Mouse (Mus musculus) heart, postnatal 0 days (tissue): ENCODE measurements at regions not wholly inside any gene's neighbourhood (a gene's known extent, or its start where the extent isn't known, plus 50 kb on each side); places are given as distances from the start of the nearest gene placed in this dataset.

ENCODE experiments used
- ATAC-seq: fragments of 200-750 bp; cut with Nextera tagmentation; 2 replicates; pipeline ENCODE4 v1.8.0; 2017; ENCODE audit warnings: low read depth, moderate number of reproducible peaks, moderate library complexity; ENCODE audit not compliant: insufficient read depth
- DNase-seq: peaks from one replicate; pipeline ENCODE4 v3.0.0-alpha.2; 2016; ENCODE audit warnings: low spot score
- H3K27ac ChIP-seq: fragments of 300-500 bp; sonication (generic); 2 replicates; pipeline ENCODE4 v1.5.1; 2014; ENCODE audit warnings: low read depth, mild to moderate bottlenecking
- H3K27me3 ChIP-seq: fragments of 300-500 bp; sonication (generic); 2 replicates; pipeline ENCODE4 v1.6.1; 2014; ENCODE audit warnings: low read length, mixed read lengths; ENCODE audit not compliant: control insufficient read depth, insufficient read depth
- H3K36me3 ChIP-seq: fragments of 300-500 bp; sonication (generic); replicated peaks from 2 replicates; pipeline ENCODE4 v1.6.1; 2014; ENCODE audit warnings: low read length, mixed read lengths; ENCODE audit not compliant: control insufficient read depth, insufficient read depth
- H3K4me1 ChIP-seq: fragments of 300-500 bp; sonication (generic); 2 replicates; pipeline ENCODE4 v1.6.1; 2014; ENCODE audit warnings: antibody characterized with exemption; ENCODE audit not compliant: control insufficient read depth, insufficient read depth
- H3K4me2 ChIP-seq: fragments of 300-500 bp; sonication (generic); 2 replicates; pipeline ENCODE4 v1.6.1; 2014; ENCODE audit warnings: low read depth, mild to moderate bottlenecking, low read length, moderate library complexity
- H3K4me3 ChIP-seq: fragments of 300-500 bp; sonication (generic); 2 replicates; pipeline ENCODE4 v1.5.1; 2014; ENCODE audit warnings: low read depth, low read length
- H3K9ac ChIP-seq: fragments of 300-500 bp; sonication (generic); replicated peaks from 2 replicates; pipeline ENCODE4 v1.6.1; 2014; ENCODE audit warnings: low read depth, low read length, mixed read lengths
- H3K9me3 ChIP-seq: fragments of 300-500 bp; sonication (generic); replicated peaks from 2 replicates; pipeline ENCODE4 v1.6.1; 2016; ENCODE audit warnings: low read length; ENCODE audit not compliant: control insufficient read depth
- CTCF ChIP-seq: IDR thresholded peaks from 2 replicates; pipeline ENCODE4 v1.5.1; 2016; ENCODE audit warnings: antibody characterized with exemption, control low read depth, low read depth
- EP300 ChIP-seq: IDR thresholded peaks from 2 replicates; pipeline ENCODE4 v1.6.1; 2016; ENCODE audit warnings: antibody characterized with exemption, low read depth
- WGBS: fragments of 180-500 bp; shearing (Covaris S2); extraction: QIAGEN DNeasy Blood & Tissue Kit; methylation state at CpG from one replicate; pipeline ENCODE4 v1.1.7; 2014; 5-methylcytosine and 5-hydroxymethylcytosine counted together

GRCm38 (mm10) chr14:120835758-120836157 is 75.3 kb upstream of the Ipo5 start:
- DNase-seq: no peak
- Histone ChIP-seq H3K27ac (no peak overlapping the region), H3K4me1 (peaks cover 8% of the 10 kb centered on the region; the same call in 1 of the 2 replicates), H3K9ac (no peak overlapping the region), H3K9me3 (no peaks in the 10 kb centered on the region), H3K4me2 (no peak overlapping the region), H3K27me3 (no peaks in the 10 kb centered on the region), H3K36me3 (no peaks in the 10 kb centered on the region), H3K4me3 (no peak overlapping the region)
- no peak for ATAC-seq
- TF ChIP-seq CTCF: peak; percentile 44
- no peak for TF ChIP-seq EP300
- WGBS: 60% methylated on average over 5 of the region's 5 CpGs

DNA sequence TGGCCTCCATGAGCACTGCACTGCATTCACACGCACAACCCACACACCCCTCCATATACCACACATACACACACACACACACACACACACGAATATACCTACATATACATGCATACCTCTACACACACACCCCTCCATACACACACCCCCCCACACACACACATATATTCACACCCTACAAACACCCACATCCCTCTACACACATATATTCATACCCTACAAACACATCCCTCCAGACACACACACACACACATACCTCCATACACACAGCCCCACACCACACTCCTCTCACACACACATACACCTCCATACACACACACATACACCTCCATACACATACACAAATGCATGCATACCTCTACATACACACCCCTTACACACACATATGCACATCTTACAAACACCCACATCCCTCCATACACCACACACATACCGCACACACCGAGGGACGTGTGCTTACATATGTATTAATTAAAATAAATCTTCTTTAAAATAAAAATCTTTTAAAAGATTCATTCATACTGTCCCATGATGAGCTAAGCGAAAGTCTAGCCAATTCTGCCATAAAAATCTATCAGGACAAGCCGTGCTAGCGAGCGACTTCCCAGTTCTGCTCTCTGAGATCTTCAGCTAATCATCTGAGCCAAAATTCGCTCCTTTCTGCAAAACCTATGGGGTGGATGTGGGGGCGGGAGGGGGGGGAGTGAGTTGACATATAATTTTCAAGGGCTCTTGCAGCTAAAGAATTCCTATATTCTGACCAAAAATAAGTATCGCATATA is 74.3 kb upstream of the Ipo5 start:
- Histone ChIP-seq H3K9me3 (no peaks in the 10 kb centered on the region), H3K27ac (no peak overlapping the region), H3K4me3 (no peak overlapping the region), H3K36me3 (no peaks in the 10 kb centered on the region), H3K9ac (no peak overlapping the region), H3K27me3 (no peaks in the 10 kb centered on the region), H3K4me2 (no peak overlapping the region), H3K4me1 (peaks cover 11% of the 10 kb centered on the region)
- WGBS: 85% methylated on average over 12 of the region's 12 CpGs
- DNase-seq (no peak), ATAC-seq (no peak)
- TF ChIP-seq CTCF (no peak), EP300 (no peak)

- Histone ChIP-seq H3K4me1 (peaks cover 3% of the 10 kb centered on the region), H3K36me3 (no peaks in the 10 kb centered on the region), H3K4me2 (no peak overlapping the region), H3K9me3 (no peaks in the 10 kb centered on the region), H3K9ac (no peak overlapping the region), H3K4me3 (no peak overlapping the region), H3K27ac (no peak overlapping the region), H3K27me3 (no peaks in the 10 kb centered on the region)
- TF ChIP-seq CTCF (no peak; the same call in 1 of the 2 replicates), EP300 (no peak)
- ATAC-seq (no peak), DNase-seq (no peak)
- 86% methylated on average over 6 of the region's 6 CpGs for WGBS
Observed at GRCm38 (mm10) chr14:120840900-120841299, 70.1 kb upstream of the Ipo5 start.

GRCm38 (mm10) chr14:120841311-120841710 is 69.7 kb upstream of the Ipo5 start:
- Histone ChIP-seq H3K4me3 (no peak overlapping the region), H3K4me2 (peak overlapping the region; percentile 16), H3K27ac (no peak overlapping the region; the same call in 1 of the 2 replicates), H3K27me3 (no peaks in the 10 kb centered on the region), H3K36me3 (no peaks in the 10 kb centered on the region), H3K9ac (no peak overlapping the region), H3K9me3 (no peaks in the 10 kb centered on the region), H3K4me1 (peaks cover 3% of the 10 kb centered on the region)
- no peak for ATAC-seq
- DNase-seq: no peak
- WGBS: 36% methylated on average over 6 of the region's 6 CpGs
- TF ChIP-seq CTCF (no peak), EP300 (no peak)

DNA sequence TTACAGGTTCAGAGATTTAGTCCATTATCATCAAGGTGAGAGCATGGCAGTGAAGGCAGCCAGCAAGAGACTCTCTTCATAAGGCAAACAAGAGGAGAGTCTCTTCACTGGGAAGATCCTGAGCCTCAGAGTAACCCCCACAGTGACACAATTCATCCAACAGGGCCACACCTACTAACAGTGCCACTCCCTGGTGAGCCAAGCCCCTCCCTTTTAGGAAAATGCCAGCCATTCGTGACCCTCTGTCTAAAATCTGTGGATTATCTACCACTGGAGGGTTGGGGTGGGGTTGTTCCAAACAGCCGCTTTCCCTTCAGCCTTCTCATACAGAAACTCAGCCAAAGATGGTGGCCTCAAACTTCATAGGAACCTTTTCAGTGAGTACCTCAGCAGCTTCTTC is 65.9 kb upstream of the Ipo5 start:
- DNase-seq (no peak), ATAC-seq (no peak)
- Histone ChIP-seq H3K27ac (no peak overlapping the region), H3K9me3 (no peaks in the 10 kb centered on the region), H3K27me3 (no peaks in the 10 kb centered on the region), H3K36me3 (no peaks in the 10 kb centered on the region), H3K4me3 (no peak overlapping the region), H3K4me2 (no peak overlapping the region), H3K4me1 (peaks cover 9% of the 10 kb centered on the region), H3K9ac (no peak overlapping the region)
- TF ChIP-seq CTCF (no peak), EP300 (no peak)
- WGBS: 72% methylated on average over 2 of the region's 2 CpGs
